Mouse (Mus musculus): Measurements from ENCODE around the gene Aldh3b2.

- no peak for TF ChIP-seq POLR2A (IDR thresholded peaks at IDR 0.05; ENCODE audit: low read depth, low read length)
- no peak for TF ChIP-seq CTCF (conservative IDR thresholded peaks at IDR 0.05; ENCODE audit: insufficient read depth, insufficient read length, low read depth, low read length)
These were observed 36.9 kb upstream of the Aldh3b2 start, which contains the start of gene Unc93b1 for GRCm38 (mm10) chr19:3935032-3935895.

All from kidney, adult 2 months (tissue).